Mouse (Mus musculus): Measurements from ENCODE around the gene Muc4. TPM values are rescaled to one million over a fixed set of nuclear protein-coding genes. Genes with fewer than 3 reads are reported as not detected.

Gene Muc4
- not detected for polyA plus RNA-seq (2017; shearing (Covaris generic))

GRCm38 (mm10) chr16:32735586-32735985 is at the start of gene Muc4:
Gene Muc4 (plus strand): TSS chr16:32735886.

GRCm38 (mm10) chr16:32797426-32797689 is 61.7 kb downstream of the Muc4 start, which contains the start of gene Muc20:
Gene Muc20 (minus strand): TSS chr16:32797435.

GRCm38 (mm10) chr16:32810321-32810720 is 74.6 kb downstream of the Muc4 start, which contains the start of gene Smbd1:
Gene Smbd1 (minus strand): TSS chr16:32810477.

Other genes starting within 250 kb of the Muc4 start
- gene Slc51a, start 248.0 kb upstream of the Muc4 start, polyA plus RNA-seq (2017; shearing (Covaris generic)), result 0.15 TPM
- gene Zdhhc19, start 239.6 kb upstream of the Muc4 start, polyA plus RNA-seq (2017; shearing (Covaris generic)), result not detected
- 38.9 TPM for gene Tfrc, start 127.0 kb upstream of the Muc4 start, polyA plus RNA-seq (2017; shearing (Covaris generic))
- 13.9 TPM for gene Tnk2, start 92.0 kb upstream of the Muc4 start, polyA plus RNA-seq (2017; shearing (Covaris generic))
- 0.27 TPM for gene Muc20, start 61.5 kb downstream of the Muc4 start, polyA plus RNA-seq (2017; shearing (Covaris generic))
- gene Smbd1, start 74.6 kb downstream of the Muc4 start, polyA plus RNA-seq (2017; shearing (Covaris generic)), result not detected
- gene Fyttd1, start 141.6 kb downstream of the Muc4 start, polyA plus RNA-seq (2017; shearing (Covaris generic)), result 97.0 TPM
- 22.4 TPM for gene Rubcn, start 141.9 kb downstream of the Muc4 start, polyA plus RNA-seq (2017; shearing (Covaris generic))
- gene Lrch3, start 178.2 kb downstream of the Muc4 start, polyA plus RNA-seq (2017; shearing (Covaris generic)), result 67.8 TPM